Comparison of ENCODE assay signal across 24 mouse cellular contexts in the genomic region with DNA sequence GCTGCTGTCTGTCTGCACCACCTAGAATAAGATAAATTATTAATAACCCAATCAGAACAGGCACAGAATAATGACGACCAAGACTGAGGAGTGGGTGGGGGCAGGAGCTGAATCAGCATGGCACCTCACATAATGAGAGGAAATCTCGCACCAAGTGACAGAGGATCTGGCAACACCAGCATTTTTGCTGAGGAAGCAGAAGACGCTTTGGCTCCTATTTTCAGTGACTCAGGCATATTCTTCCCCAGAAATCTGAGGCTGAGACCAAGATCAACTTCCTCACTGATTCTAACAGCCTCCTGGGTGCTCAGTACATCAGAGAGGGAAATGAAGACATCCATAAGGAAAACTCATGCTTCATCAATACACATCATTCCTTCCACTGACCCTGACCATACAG.
"Had no signal": no experiment of that assay in that cellular context is flagged by ENCODE, and none has a peak within 500 bp of the region (broad histone marks: within the 10 kb centered on the region; RNA-seq: fewer than 3 reads in every experiment).

No protein-coding gene starts in this region.

- DNase-seq: gastrocnemius, adult 2 months; gastrocnemius, postnatal 10 days; gastrocnemius, postnatal 25 days; heart, adult 18-20 months; heart, postnatal 10 days; heart, postnatal 4 days; kidney, adult 18-20 months; kidney, adult 8-10 months; kidney, postnatal 10 days; kidney, postnatal 25 days; layer of hippocampus, adult 9-11 months; layer of hippocampus, postnatal 36 days; left cerebral cortex, postnatal 4 days had no signal

- H3K27me3 ChIP-seq: heart, embryonic 12.5 days; hindbrain, embryonic 12.5 days; intestine, embryonic 15.5 days; limb, embryonic 13.5 days; limb, embryonic 15.5 days; liver, embryonic 12.5 days had no signal

- H3K36me3 ChIP-seq: heart, embryonic 12.5 days; hindbrain, embryonic 10.5 days; hindbrain, embryonic 12.5 days; intestine, embryonic 15.5 days; limb, embryonic 13.5 days; limb, embryonic 15.5 days; liver, embryonic 12.5 days had no signal

- H3K4me3 ChIP-seq: gastrocnemius, adult 2 months; heart, embryonic 12.5 days; hindbrain, embryonic 10.5 days; hindbrain, embryonic 12.5 days; intestine, embryonic 15.5 days; limb, embryonic 13.5 days; limb, embryonic 15.5 days; liver, embryonic 12.5 days had no signal

- H3K4me1 ChIP-seq: hindbrain, embryonic 12.5 days; intestine, embryonic 15.5 days; limb, embryonic 15.5 days; liver, embryonic 12.5 days had no signal

- H3K27ac ChIP-seq: gastrocnemius, adult 2 months; hindbrain, embryonic 10.5 days; hindbrain, embryonic 12.5 days; hindbrain, embryonic 14.5 days; intestine, embryonic 15.5 days; limb, embryonic 13.5 days; limb, embryonic 15.5 days; liver, embryonic 12.5 days had no signal

- ATAC-seq: hindbrain, embryonic 16.5 days; inflammation-experienced regulatory T-cells, adult 6 months; intestine, embryonic 15.5 days; intestine, postnatal 0 days; liver, embryonic 12.5 days had no signal

- H3K9ac ChIP-seq: heart, embryonic 12.5 days; hindbrain, embryonic 12.5 days; hindbrain, embryonic 14.5 days; intestine, embryonic 15.5 days; limb, embryonic 13.5 days; limb, embryonic 15.5 days; liver, embryonic 12.5 days had no signal

- H3K4me2 ChIP-seq: heart, embryonic 12.5 days; hindbrain, embryonic 12.5 days; hindbrain, embryonic 14.5 days; intestine, embryonic 15.5 days; limb, embryonic 13.5 days; limb, embryonic 15.5 days; liver, embryonic 12.5 days had no signal

- H3K9me3 ChIP-seq: heart, embryonic 12.5 days; hindbrain, embryonic 10.5 days; hindbrain, embryonic 12.5 days; intestine, embryonic 15.5 days; limb, embryonic 13.5 days; limb, embryonic 15.5 days; liver, embryonic 12.5 days had no signal
